Mouse (Mus musculus) midbrain, embryonic 13.5 days (tissue): ENCODE data around the gene Creg2. TPM values are rescaled to one million over a fixed set of nuclear protein-coding genes. Genes with fewer than 3 reads are reported as not detected.

Experiments used
- ATAC-seq: fragments of 200-750 bp; cut with Nextera tagmentation; 2 replicates; pipeline ENCODE4 v1.8.0; 2017; ENCODE audit warnings: mild to moderate bottlenecking, moderate TSS enrichment, moderate library complexity
- H3K27ac ChIP-seq: fragments of 300-500 bp; sonication (generic); 2 replicates; pipeline ENCODE4 v1.5.1; 2015; ENCODE audit warnings: inconsistent platforms, mild to moderate bottlenecking, moderate library complexity
- H3K27me3 ChIP-seq: fragments of 300-500 bp; sonication (generic); 2 replicates; pipeline ENCODE4 v1.6.1; 2015; ENCODE audit warnings: mild to moderate bottlenecking, inconsistent platforms
- H3K36me3 ChIP-seq: fragments of 300-500 bp; sonication (generic); 2 replicates; pipeline ENCODE4 v1.6.1; 2015; ENCODE audit warnings: mild to moderate bottlenecking, inconsistent platforms
- H3K4me1 ChIP-seq: fragments of 300-500 bp; sonication (generic); replicated peaks from 2 replicates; pipeline ENCODE4 v1.6.1; 2015; ENCODE audit warnings: inconsistent platforms
- H3K4me2 ChIP-seq: fragments of 300-500 bp; sonication (generic); replicated peaks from 2 replicates; pipeline ENCODE4 v1.6.1; 2015; ENCODE audit warnings: moderate library complexity, mild to moderate bottlenecking, inconsistent platforms
- H3K4me3 ChIP-seq: fragments of 300-500 bp; sonication (generic); replicated peaks from 2 replicates; pipeline ENCODE4 v1.5.1; 2015; ENCODE audit warnings: mild to moderate bottlenecking, inconsistent platforms
- H3K9ac ChIP-seq: fragments of 300-500 bp; sonication (generic); replicated peaks from 2 replicates; pipeline ENCODE4 v1.6.1; 2015; ENCODE audit warnings: mild to moderate bottlenecking, inconsistent platforms
- H3K9me3 ChIP-seq: fragments of 300-500 bp; sonication (generic); 2 replicates; pipeline ENCODE4 v1.6.1; 2016; ENCODE audit warnings: mild to moderate bottlenecking, inconsistent platforms
- WGBS: fragments of 180-500 bp; shearing (Covaris S2); methylation state at CpG from one replicate; pipeline ENCODE4 v1.1.7; 2015; 5-methylcytosine and 5-hydroxymethylcytosine counted together
- polyA plus RNA-seq: library from polyadenylated mRNA; unstranded; fragments of >200 nt; fragmentation: Nextera tagmentation; extraction: Ambion mirVana; gene quantifications from 2 replicates; pipeline ENCODE4 v1.2.1, GENCODE M21; 2015

Creg2 gene
- polyA plus RNA-seq = 3.7 and 3.8 TPM in 2 replicates

DNA sequence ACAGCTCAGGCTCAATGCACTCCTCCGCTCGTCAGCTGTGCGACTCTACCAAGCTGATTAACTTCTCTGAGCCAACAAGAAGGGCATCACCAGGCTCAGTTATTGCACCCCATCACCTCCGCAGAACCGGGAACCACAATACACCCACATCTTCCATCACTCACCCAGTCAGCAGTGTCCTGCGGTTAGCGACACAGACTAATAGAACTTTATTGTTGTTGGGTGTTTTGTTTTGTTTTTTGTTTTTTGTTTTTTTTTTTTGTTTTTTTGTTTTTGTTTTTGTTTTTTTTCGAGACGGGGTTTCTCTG, at the start of gene Creg2:
Gene Creg2 (minus strand): TSS at position 234 of the 308 bp plus-strand sequence.
- peak within 1 kb of the TSS; percentile 31 for H3K27ac ChIP-seq
- WGBS = 45% methylated on average over 9 of the region's 9 CpGs

DNA sequence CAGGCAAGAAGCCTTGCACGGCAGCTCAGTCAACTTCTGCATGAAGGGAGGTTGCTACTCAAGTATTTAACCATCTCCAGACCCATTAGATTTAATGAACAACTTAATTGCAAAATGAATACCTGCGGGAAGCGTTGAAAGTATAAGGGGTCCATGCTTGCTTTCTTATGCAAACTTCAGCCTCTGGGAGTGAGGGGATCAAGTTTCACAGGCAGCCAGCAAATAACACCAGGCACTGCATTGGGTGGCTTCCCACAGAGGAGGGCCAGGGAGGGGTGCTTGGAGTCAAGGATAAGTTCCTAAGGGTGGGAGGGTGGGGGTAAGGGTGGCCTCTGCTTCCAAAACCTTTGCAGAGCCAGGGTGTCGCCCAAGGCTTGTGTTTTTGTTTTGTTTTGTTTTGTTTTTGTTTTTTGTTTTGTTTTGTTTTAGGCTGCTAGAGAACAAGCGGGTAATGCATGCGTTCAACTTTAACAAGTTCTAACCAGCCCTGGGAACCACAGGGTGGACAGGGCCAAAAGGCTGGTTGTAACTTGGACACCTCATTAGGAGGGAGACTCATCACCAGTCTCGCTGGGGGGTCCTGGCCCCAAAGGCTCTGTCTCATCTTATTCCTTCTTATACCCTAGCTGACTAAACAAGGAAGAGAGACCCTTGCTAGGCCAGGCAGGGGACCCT, 49.5 kb upstream of the Creg2 start:
- ATAC-seq = 0 out of 2 replicates have a peak, but pooled peaks have one; percentile 21
- Histone ChIP-seq H3K27me3 (no peaks in the 10 kb centered on the region), H3K4me2 (peak overlapping the region; percentile 29), H3K36me3 (no peaks in the 10 kb centered on the region), H3K27ac (peak overlapping the region; percentile 63), H3K4me3 (no peak overlapping the region), H3K9me3 (no peaks in the 10 kb centered on the region), H3K9ac (peak overlapping the region; percentile 15), H3K4me1 (peaks cover 35% of the 10 kb centered on the region)
- 10% methylated on average over 7 of the region's 7 CpGs for WGBS

More for the DNA sequence above, at the start of gene Creg2:
- peaks cover 19% of the 10 kb centered on the region for H3K4me1 ChIP-seq
- H3K9me3 ChIP-seq = no peaks in the 10 kb centered on the region
- no peaks in the 10 kb centered on the region for H3K36me3 ChIP-seq
- peaks cover 27% of the 10 kb centered on the region for H3K27me3 ChIP-seq
- peak within 1 kb of the TSS; percentile 76 for H3K9ac ChIP-seq
- peak within 1 kb of the TSS; percentile 64 for H3K4me3 ChIP-seq
- no peak for ATAC-seq
- peak within 1 kb of the TSS; percentile 97 for H3K4me2 ChIP-seq

DNA sequence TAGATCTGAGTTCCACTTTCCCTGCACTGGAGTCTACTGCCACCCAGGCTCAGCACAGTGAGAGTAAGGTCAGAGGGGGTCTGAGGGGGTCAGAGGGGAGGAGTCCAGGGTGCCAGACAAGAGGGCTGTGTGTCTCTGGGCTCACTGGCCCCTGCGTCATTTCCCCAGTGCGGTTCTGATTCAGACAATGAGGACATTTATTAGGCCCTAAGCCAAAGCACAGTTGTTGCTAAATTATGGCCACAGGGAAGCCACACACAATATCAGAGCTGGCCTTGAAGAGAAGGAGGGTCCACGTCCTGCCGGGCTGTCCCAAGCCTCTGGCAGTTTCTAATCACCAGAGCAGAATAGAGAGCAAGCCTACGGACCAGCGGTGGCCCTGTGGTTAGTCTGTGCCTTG, 47.2 kb upstream of the Creg2 start:
- ATAC-seq = no peak
- H3K4me1 ChIP-seq = peaks cover 43% of the 10 kb centered on the region
- WGBS = 38% methylated on average over 6 of the region's 6 CpGs
- no peaks in the 10 kb centered on the region for H3K36me3 ChIP-seq
- no peak overlapping the region for H3K4me3 ChIP-seq
- no peak overlapping the region for H3K9ac ChIP-seq
- no peak overlapping the region for H3K27ac ChIP-seq
- no peaks in the 10 kb centered on the region for H3K27me3 ChIP-seq
- H3K4me2 ChIP-seq = no peak overlapping the region
- H3K9me3 ChIP-seq = no peaks in the 10 kb centered on the region

DNA sequence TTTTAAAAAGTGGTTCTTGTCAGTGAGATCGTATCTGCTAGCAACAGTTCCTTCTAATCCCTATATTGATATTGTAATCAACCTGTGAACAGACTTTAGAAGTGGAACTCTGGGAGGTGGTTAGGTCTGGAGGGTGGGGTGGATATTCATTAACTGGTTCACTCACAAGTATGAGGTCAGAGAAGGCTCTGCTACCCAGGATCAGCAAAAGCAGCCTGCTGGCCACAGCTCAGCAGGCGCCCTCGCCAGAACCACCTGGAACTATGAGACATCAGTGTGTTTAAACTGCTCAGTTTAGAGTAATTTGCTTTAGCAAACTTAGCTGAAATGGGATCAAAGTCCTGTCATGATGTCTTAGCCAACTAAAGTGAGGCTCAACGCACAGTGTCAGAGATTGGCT, 43.9 kb upstream of the Creg2 start:
- H3K4me1 ChIP-seq = peaks cover 11% of the 10 kb centered on the region; the same call in 1 of the 2 replicates
- H3K4me3 ChIP-seq = no peak overlapping the region
- H3K4me2 ChIP-seq = no peak overlapping the region
- ATAC-seq = no peak
- H3K9me3 ChIP-seq = no peaks in the 10 kb centered on the region
- H3K36me3 ChIP-seq = no peaks in the 10 kb centered on the region
- 37% methylated on average over 4 of the region's 4 CpGs for WGBS
- no peak overlapping the region for H3K27ac ChIP-seq
- no peak overlapping the region for H3K9ac ChIP-seq
- no peaks in the 10 kb centered on the region for H3K27me3 ChIP-seq

DNA sequence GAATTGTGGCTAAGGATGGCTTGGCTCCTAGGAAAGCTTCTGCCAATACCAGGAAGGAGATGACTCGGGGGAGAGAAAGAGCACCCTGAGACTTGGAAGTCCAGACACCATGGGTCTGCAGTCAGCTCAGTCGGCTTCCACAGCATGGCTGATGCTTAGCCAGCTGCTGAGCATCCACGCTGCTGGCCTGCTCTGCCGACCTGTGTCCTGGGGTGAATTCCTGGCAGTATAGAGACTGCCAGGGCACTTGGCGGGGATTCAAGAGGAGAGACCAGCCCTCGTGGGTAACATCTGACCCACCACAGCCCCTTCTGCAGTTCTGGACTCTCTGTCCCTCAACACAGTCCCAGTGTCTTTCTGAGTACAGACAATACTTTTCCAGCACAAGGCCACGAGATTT, 43.5 kb upstream of the Creg2 start:
- Histone ChIP-seq H3K27ac (no peak overlapping the region), H3K36me3 (no peaks in the 10 kb centered on the region), H3K9me3 (no peaks in the 10 kb centered on the region), H3K4me2 (no peak overlapping the region), H3K4me3 (no peak overlapping the region), H3K9ac (no peak overlapping the region), H3K27me3 (no peaks in the 10 kb centered on the region), H3K4me1 (peaks cover 11% of the 10 kb centered on the region; the same call in 1 of the 2 replicates)
- WGBS = 41% methylated on average over 7 of the region's 7 CpGs
- ATAC-seq = no peak

DNA sequence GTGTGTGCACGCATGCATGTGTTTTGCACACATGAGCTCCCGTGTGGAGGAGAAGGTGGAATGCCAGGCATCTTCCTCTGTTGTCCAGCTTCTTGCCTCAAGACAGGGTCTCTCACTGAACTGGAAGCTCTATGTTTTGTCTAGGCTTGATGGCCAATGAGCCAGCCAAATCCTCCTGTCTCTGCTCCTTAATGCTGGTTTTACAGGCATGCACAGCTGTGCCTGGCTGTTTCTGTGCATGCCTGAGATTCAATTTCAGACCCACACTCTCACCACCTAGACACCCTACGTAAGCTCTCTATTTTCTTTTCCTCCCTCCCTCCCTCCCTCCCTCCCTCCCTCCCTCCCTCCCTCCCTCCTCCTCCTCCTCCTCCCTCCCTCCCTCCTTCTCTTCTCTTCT, 40.7 kb upstream of the Creg2 start:
- 75% methylated on average over 3 of the region's 3 CpGs for WGBS
- no peaks in the 10 kb centered on the region for H3K9me3 ChIP-seq
- no peak overlapping the region for H3K27ac ChIP-seq
- no peak for ATAC-seq
- H3K36me3 ChIP-seq = no peaks in the 10 kb centered on the region
- peaks cover 8% of the 10 kb centered on the region; the same call in 1 of the 2 replicates for H3K4me1 ChIP-seq
- H3K9ac ChIP-seq = no peak overlapping the region
- no peaks in the 10 kb centered on the region for H3K27me3 ChIP-seq
- no peak overlapping the region for H3K4me3 ChIP-seq
- H3K4me2 ChIP-seq = no peak overlapping the region

DNA sequence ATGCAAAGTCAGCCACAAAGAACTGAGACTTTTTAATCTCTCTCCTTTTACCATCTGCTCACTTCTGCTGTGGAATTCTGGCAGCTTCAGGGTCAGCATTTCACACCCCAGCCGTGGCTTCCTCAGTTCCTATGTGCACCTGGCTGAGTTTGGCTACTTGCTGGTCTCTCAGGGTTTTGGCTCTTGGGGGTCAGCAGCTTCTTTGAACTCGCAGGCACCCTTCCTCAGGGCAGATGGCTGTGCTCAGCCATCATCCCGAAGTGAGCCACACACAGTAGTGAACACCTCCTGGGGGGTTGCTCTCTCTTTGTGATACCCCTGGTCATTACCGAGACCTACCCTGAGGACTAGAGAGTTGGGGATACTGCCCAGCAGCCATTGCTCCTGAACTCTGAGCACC, 39.8 kb upstream of the Creg2 start:
- peaks cover 11% of the 10 kb centered on the region; the same call in 1 of the 2 replicates for H3K4me1 ChIP-seq
- no peak overlapping the region for H3K27ac ChIP-seq
- no peak overlapping the region for H3K9ac ChIP-seq
- no peak overlapping the region for H3K4me2 ChIP-seq
- H3K36me3 ChIP-seq = no peaks in the 10 kb centered on the region
- H3K4me3 ChIP-seq = no peak overlapping the region
- no peaks in the 10 kb centered on the region for H3K27me3 ChIP-seq
- no peaks in the 10 kb centered on the region for H3K9me3 ChIP-seq
- no peak for ATAC-seq
- 52% methylated on average over 4 of the region's 4 CpGs for WGBS

DNA sequence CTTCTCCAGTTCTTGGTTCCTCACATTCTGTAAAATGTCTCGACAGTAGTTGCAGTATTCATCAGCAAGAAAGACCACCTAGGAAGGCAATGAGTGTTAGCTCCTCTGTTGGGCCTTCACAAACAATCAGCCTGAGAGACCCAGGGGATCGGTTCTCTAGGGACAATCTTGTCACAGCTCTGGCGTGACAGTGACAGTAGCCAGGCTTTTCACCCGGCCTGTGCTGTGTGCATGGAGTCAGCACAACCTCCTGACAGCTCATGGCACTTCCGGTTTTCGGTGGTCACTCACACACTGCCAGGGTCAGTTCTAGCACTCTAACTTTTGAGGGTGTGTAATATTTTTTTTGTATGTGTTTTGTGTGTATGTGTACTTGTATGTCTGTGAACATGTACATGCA, 37.3 kb upstream of the Creg2 start:
- WGBS = 83% methylated on average over 6 of the region's 6 CpGs
- Histone ChIP-seq H3K4me2 (no peak overlapping the region), H3K4me3 (no peak overlapping the region), H3K36me3 (no peaks in the 10 kb centered on the region), H3K27me3 (no peaks in the 10 kb centered on the region), H3K4me1 (0 out of 2 replicates have a peak, but pooled peaks cover 4% of the 10 kb centered on the region), H3K27ac (no peak overlapping the region), H3K9me3 (no peaks in the 10 kb centered on the region), H3K9ac (no peak overlapping the region)
- no peak for ATAC-seq

DNA sequence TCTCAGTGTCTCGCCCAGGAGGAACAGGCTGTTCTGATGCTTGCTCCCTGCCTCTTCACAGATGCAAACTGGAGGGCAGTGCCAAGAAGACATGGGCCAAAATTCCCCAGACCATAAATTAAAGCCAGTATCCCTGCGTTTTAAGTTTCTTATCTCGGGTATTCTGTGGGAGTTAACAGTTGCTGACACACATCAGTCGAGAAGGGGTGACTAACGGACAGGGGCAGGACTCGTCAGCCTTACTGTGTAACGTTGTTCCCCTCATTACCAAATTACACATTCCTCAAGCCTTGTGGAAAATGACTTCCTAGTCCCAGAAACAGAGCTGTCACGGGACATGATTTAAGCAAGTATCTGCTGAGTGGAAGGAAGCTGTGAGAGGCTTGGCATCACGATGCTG, 36.0 kb upstream of the Creg2 start:
- no peak for ATAC-seq

DNA sequence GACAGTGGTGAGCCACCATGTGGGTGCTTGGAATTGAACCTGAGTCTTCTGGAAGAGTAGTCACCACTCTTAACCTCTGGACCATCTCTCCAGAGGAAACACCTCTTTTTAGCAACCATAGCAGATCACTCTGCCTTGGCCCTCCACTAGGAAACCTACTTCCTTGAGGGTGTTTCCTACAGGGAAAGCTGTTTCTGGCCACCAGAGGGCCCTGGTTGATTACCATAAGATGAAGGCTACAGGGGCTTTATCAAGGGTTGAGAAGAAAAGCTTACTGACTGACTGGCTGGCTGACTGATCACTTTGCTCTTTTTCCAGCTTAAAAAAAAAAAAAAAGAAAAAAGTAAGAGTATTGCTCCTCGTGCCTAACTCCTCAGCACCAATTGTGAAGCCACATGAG, 34.6 kb upstream of the Creg2 start:
- WGBS = 0% methylated on average over 1 of the region's 1 CpGs
- peak; percentile 78 for ATAC-seq

More for the DNA sequence above, 36.0 kb upstream of the Creg2 start:
- no peak overlapping the region for H3K9ac ChIP-seq
- no peak overlapping the region for H3K27ac ChIP-seq
- H3K27me3 ChIP-seq = no peaks in the 10 kb centered on the region
- WGBS = 83% methylated on average over 9 of the region's 9 CpGs
- no peak overlapping the region for H3K4me3 ChIP-seq
- H3K4me2 ChIP-seq = no peak overlapping the region
- no peaks in the 10 kb centered on the region for H3K9me3 ChIP-seq
- no peaks in the 10 kb centered on the region for H3K36me3 ChIP-seq
- H3K4me1 ChIP-seq = 0 out of 2 replicates have a peak, but pooled peaks cover 4% of the 10 kb centered on the region

DNA sequence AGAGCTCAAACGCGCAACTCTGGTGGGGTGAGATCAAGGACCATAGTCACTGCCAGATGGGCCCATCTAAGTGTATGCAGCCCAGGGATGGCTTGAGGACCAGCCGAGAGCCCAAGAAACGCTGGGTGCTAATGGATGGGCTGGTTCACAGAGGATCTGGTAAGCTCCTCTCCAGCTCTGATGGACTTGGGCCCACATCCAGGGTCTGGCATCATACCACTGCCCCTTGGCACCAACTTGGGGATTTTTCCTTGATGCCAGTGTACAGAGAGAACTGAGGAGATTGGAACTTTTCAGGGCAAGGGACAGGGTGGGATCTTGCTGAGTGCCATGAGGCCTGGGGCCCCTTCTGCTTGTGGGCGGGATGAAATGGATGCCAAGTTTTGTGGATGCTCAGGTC, 30.4 kb upstream of the Creg2 start:
- H3K27me3 ChIP-seq = no peaks in the 10 kb centered on the region
- H3K27ac ChIP-seq = no peak overlapping the region
- 0 out of 2 replicates have a peak, but pooled peaks cover 4% of the 10 kb centered on the region for H3K4me1 ChIP-seq
- H3K9me3 ChIP-seq = no peaks in the 10 kb centered on the region
- 95% methylated on average over 5 of the region's 5 CpGs for WGBS
- no peaks in the 10 kb centered on the region for H3K36me3 ChIP-seq
- no peak overlapping the region for H3K9ac ChIP-seq
- H3K4me2 ChIP-seq = no peak overlapping the region
- no peak for ATAC-seq
- H3K4me3 ChIP-seq = no peak overlapping the region

More for the DNA sequence above, 34.6 kb upstream of the Creg2 start:
- Histone ChIP-seq H3K36me3 (no peaks in the 10 kb centered on the region), H3K27ac (no peak overlapping the region), H3K4me2 (no peak overlapping the region), H3K9me3 (no peaks in the 10 kb centered on the region), H3K9ac (no peak overlapping the region), H3K27me3 (no peaks in the 10 kb centered on the region), H3K4me3 (no peak overlapping the region), H3K4me1 (0 out of 2 replicates have a peak, but pooled peaks cover 4% of the 10 kb centered on the region)

DNA sequence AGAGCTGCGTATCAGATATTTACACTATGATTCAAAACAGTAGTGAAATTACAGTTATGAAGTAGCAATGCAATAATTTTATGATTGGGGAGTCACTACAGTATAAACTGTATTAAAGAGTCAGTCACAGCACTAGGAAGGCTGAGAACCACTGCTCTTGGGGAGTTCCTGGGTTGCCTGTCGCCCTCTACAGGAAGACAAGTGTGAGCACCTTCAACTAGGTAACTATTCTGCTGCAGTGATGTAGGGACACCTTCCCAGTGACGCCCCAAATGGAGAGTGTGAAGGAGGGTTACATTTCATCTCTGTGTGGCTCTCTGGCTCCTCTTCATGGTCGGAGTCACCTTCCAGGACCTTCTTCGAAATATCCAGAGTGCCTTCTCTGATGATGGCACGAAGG, 29.3 kb upstream of the Creg2 start:
- Histone ChIP-seq H3K36me3 (no peaks in the 10 kb centered on the region), H3K9me3 (no peaks in the 10 kb centered on the region), H3K9ac (no peak overlapping the region), H3K4me3 (no peak overlapping the region), H3K4me2 (no peak overlapping the region), H3K4me1 (no peaks in the 10 kb centered on the region), H3K27ac (no peak overlapping the region), H3K27me3 (no peaks in the 10 kb centered on the region)
- no peak for ATAC-seq
- 74% methylated on average over 6 of the region's 6 CpGs for WGBS

DNA sequence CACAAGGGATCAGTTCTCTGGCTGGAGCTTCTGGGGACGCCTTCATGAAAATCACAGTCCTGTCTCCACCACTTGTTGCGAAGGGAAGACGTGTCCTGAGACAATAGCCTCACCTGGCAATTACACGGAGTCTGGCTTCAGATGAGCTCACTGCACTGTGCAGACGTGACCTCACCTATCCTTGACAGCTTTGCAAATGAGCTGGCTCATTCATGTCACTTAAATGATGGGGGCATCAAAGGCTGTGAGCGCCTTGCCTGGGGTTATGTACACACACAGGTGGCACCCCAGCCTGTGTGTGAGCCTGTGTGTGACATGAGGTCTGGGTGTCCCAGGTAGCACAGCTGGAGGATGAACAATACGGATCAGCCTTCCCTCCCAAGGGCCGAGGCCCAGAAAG, 27.6 kb upstream of the Creg2 start:
- Histone ChIP-seq H3K27me3 (no peaks in the 10 kb centered on the region), H3K27ac (no peak overlapping the region), H3K4me1 (no peaks in the 10 kb centered on the region), H3K4me3 (no peak overlapping the region), H3K4me2 (no peak overlapping the region), H3K9me3 (no peaks in the 10 kb centered on the region), H3K36me3 (no peaks in the 10 kb centered on the region), H3K9ac (no peak overlapping the region)
- 0 out of 2 replicates have a peak, but pooled peaks have one; percentile 11 for ATAC-seq
- WGBS = 79% methylated on average over 8 of the region's 8 CpGs
